Comparison of ENCODE assay signal across 10 mouse cellular contexts in genomic region chr9:121330065-121330464, GRCm38 (mm10). TPM values are rescaled to one million over a fixed set of nuclear protein-coding genes. Genes with fewer than 3 reads are reported as not detected.
A peak's percentile ranks its signal among the peaks of the same experiment; 100 is the strongest.
DNase-seq lines count a peak whose midpoint lies in the region; ATAC-seq and TF ChIP-seq lines count a peak whose summit lies in the region.
"Had no signal": no experiment of that assay in that cellular context is flagged by ENCODE, and none has a peak within 500 bp of the region (broad histone marks: within the 10 kb centered on the region; RNA-seq: fewer than 3 reads in every experiment).

No protein-coding gene starts in this region.

- 0 out of 2 replicates have a peak overlapping the region, but pooled peaks have one; percentile 3 for H3K27ac ChIP-seq in forebrain, embryonic 11.5 days (ENCODE audit: low read depth, low read length)
- H3K27ac ChIP-seq in forebrain, postnatal 0 days (ENCODE audit: low read depth, low read length) = no peak overlapping the region
- peak overlapping the region; percentile 97 for H3K27ac ChIP-seq in heart, embryonic 15.5 days
- peak overlapping the region; percentile 90; the same call in 1 of the 2 replicates for H3K27ac ChIP-seq in neural tube, embryonic 13.5 days (replicated peaks)
- no peak overlapping the region; the same call in 1 of the 2 replicates for H3K27ac ChIP-seq in neural tube, embryonic 15.5 days (replicated peaks)
- H3K27ac ChIP-seq in cerebellum, adult 2 months (ENCODE audit: insufficient read depth, low read length) = no peak overlapping the region

- no peaks in the 10 kb centered on the region for H3K9me3 ChIP-seq in forebrain, embryonic 11.5 days (ENCODE audit: control insufficient read depth, low read length)
- H3K9me3 ChIP-seq in forebrain, postnatal 0 days (ENCODE audit: low read length) = no peaks in the 10 kb centered on the region
- no peaks in the 10 kb centered on the region for H3K9me3 ChIP-seq in heart, embryonic 15.5 days (replicated peaks)
- no peaks in the 10 kb centered on the region for H3K9me3 ChIP-seq in neural tube, embryonic 13.5 days
- no peaks in the 10 kb centered on the region for H3K9me3 ChIP-seq in neural tube, embryonic 15.5 days (replicated peaks)

- DNase-seq in forebrain, embryonic 11.5 days (ENCODE audit: low spot score) = no peak
- DNase-seq in forebrain, postnatal 0 days = no peak
- no peak for DNase-seq in heart, adult 18-20 months
- DNase-seq in cerebellum, adult 2 months = no peak
- DNase-seq in spleen, postnatal 10 days (ENCODE audit: low spot score in 2 of 2) = no peak
- DNase-seq: adrenal gland, postnatal 25 days; lung, adult 2 months had no signal

- 89% methylated on average over 5 of the region's 5 CpGs for WGBS in forebrain, embryonic 11.5 days
- 92% methylated on average over 5 of the region's 5 CpGs for WGBS in forebrain, postnatal 0 days
- WGBS in heart, embryonic 15.5 days = 82% methylated on average over 5 of the region's 5 CpGs
- 88% methylated on average over 5 of the region's 5 CpGs for WGBS in neural tube, embryonic 13.5 days
- WGBS in neural tube, embryonic 15.5 days = 97% methylated on average over 5 of the region's 5 CpGs
- 95% methylated on average over 5 of the region's 5 CpGs for WGBS in cerebellum, adult 2 months

- H3K4me2 ChIP-seq in forebrain, embryonic 11.5 days (ENCODE audit: low read depth, low read length, severe bottlenecking) = no peak overlapping the region
- H3K4me2 ChIP-seq in forebrain, postnatal 0 days (ENCODE audit: low read depth) = no peak overlapping the region
- no peak overlapping the region for H3K4me2 ChIP-seq in heart, embryonic 15.5 days
- no peak overlapping the region for H3K4me2 ChIP-seq in neural tube, embryonic 13.5 days
- H3K4me2 ChIP-seq in neural tube, embryonic 15.5 days = no peak overlapping the region

- TF ChIP-seq POLR2A in cerebellum, adult 2 months (IDR thresholded peaks at IDR 0.05; ENCODE audit: borderline replicate concordance, insufficient read depth, low read length) = no peak

- H3K36me3 ChIP-seq in forebrain, embryonic 11.5 days (ENCODE audit: control insufficient read depth, insufficient read depth, low read length) = peaks cover 3% of the 10 kb centered on the region; the same call in 1 of the 2 replicates
- H3K36me3 ChIP-seq in forebrain, postnatal 0 days (ENCODE audit: insufficient read depth) = no peaks in the 10 kb centered on the region
- no peaks in the 10 kb centered on the region for H3K36me3 ChIP-seq in heart, embryonic 15.5 days
- H3K36me3 ChIP-seq in neural tube, embryonic 13.5 days = peaks cover 6% of the 10 kb centered on the region; the same call in 1 of the 2 replicates
- H3K36me3 ChIP-seq in neural tube, embryonic 15.5 days = peaks cover 3% of the 10 kb centered on the region; the same call in 1 of the 2 replicates

- ATAC-seq in forebrain, embryonic 11.5 days (replicated peaks; ENCODE audit: low FRiP score) = no peak
- ATAC-seq in forebrain, postnatal 0 days = no peak
- ATAC-seq in heart, embryonic 15.5 days (replicated peaks; ENCODE audit: insufficient number of reproducible peaks, insufficient read depth, low FRiP score, low read depth) = no peak
- ATAC-seq in neural tube, embryonic 13.5 days (ENCODE audit: low read depth) = no peak
- no peak for ATAC-seq in neural tube, embryonic 15.5 days (ENCODE audit: low FRiP score)

- H3K27me3 ChIP-seq in forebrain, embryonic 11.5 days (ENCODE audit: control insufficient read depth, insufficient read depth, low read length) = no peaks in the 10 kb centered on the region
- no peaks in the 10 kb centered on the region for H3K27me3 ChIP-seq in forebrain, postnatal 0 days (ENCODE audit: insufficient read depth, low read length)
- H3K27me3 ChIP-seq in heart, embryonic 15.5 days = no peaks in the 10 kb centered on the region
- no peaks in the 10 kb centered on the region for H3K27me3 ChIP-seq in neural tube, embryonic 13.5 days
- H3K27me3 ChIP-seq in neural tube, embryonic 15.5 days (replicated peaks) = no peaks in the 10 kb centered on the region
- no peaks in the 10 kb centered on the region for H3K27me3 ChIP-seq in cerebellum, adult 2 months (ENCODE audit: control insufficient read depth, insufficient read depth, low read length)

- H3K9ac ChIP-seq in forebrain, embryonic 11.5 days (ENCODE audit: low read length) = no peak overlapping the region
- no peak overlapping the region for H3K9ac ChIP-seq in forebrain, postnatal 0 days
- H3K9ac ChIP-seq in heart, embryonic 15.5 days = no peak overlapping the region
- no peak overlapping the region for H3K9ac ChIP-seq in neural tube, embryonic 13.5 days
- no peak overlapping the region for H3K9ac ChIP-seq in neural tube, embryonic 15.5 days (replicated peaks)

- no peak overlapping the region for H3K4me3 ChIP-seq in forebrain, embryonic 11.5 days (ENCODE audit: low read depth, low read length)
- no peak overlapping the region for H3K4me3 ChIP-seq in forebrain, postnatal 0 days (ENCODE audit: low read depth, low read length)
- no peak overlapping the region for H3K4me3 ChIP-seq in heart, embryonic 15.5 days
- no peak overlapping the region for H3K4me3 ChIP-seq in neural tube, embryonic 13.5 days
- no peak overlapping the region for H3K4me3 ChIP-seq in neural tube, embryonic 15.5 days (replicated peaks)
- H3K4me3 ChIP-seq in cerebellum, adult 2 months (replicated peaks; ENCODE audit: insufficient read depth, low read depth, low read length) = no peak overlapping the region

- no peak for TF ChIP-seq CTCF in forebrain, postnatal 0 days (IDR thresholded peaks at IDR 0.05; ENCODE audit: low read depth)
- TF ChIP-seq CTCF in cerebellum, adult 2 months (IDR thresholded peaks at IDR 0.05; ENCODE audit: borderline replicate concordance, insufficient read depth, low read depth, low read length) = no peak

- peaks cover 23% of the 10 kb centered on the region for H3K4me1 ChIP-seq in forebrain, embryonic 11.5 days (replicated peaks; ENCODE audit: control insufficient read depth, insufficient read depth, low read length)
- H3K4me1 ChIP-seq in forebrain, postnatal 0 days (ENCODE audit: insufficient read depth) = peaks cover 28% of the 10 kb centered on the region
- peaks cover 66% of the 10 kb centered on the region for H3K4me1 ChIP-seq in heart, embryonic 15.5 days (replicated peaks)
- peaks cover 60% of the 10 kb centered on the region for H3K4me1 ChIP-seq in neural tube, embryonic 13.5 days (replicated peaks)
- H3K4me1 ChIP-seq in neural tube, embryonic 15.5 days = peaks cover 49% of the 10 kb centered on the region
- H3K4me1 ChIP-seq in cerebellum, adult 2 months (ENCODE audit: control insufficient read depth, insufficient read depth, low read length) = peaks cover 15% of the 10 kb centered on the region

RNA-seq across cellular contexts. Expression of gene Trak1, which starts 32.8 kb away (rescaled TPM):
- polyA plus RNA-seq in forebrain, embryonic 11.5 days (2014; fragmentation: Nextera tagmentation; extraction: Ambion mirVana) = 33.5 and 36.4 TPM in 2 replicates
- 115 and 116 TPM in 2 replicates for total RNA-seq in forebrain, postnatal 0 days (2014; rRNA removed)
- 46.2 and 61.8 TPM in 2 replicates for polyA plus RNA-seq in forebrain, postnatal 0 days (2015; fragmentation: Nextera tagmentation; extraction: Ambion mirVana)
- polyA plus RNA-seq in heart, embryonic 15.5 days (2015; fragmentation: Nextera tagmentation; extraction: Ambion mirVana) = 37.0 and 46.4 TPM in 2 replicates
- total RNA-seq in heart, adult 18-20 months (2021) = 100 to 1,000 TPM; 294 to 298 TPM
- 43.4 and 44.3 TPM in 2 replicates for polyA plus RNA-seq in neural tube, embryonic 13.5 days (2015; fragmentation: Nextera tagmentation; extraction: Ambion mirVana)
- 50.9 and 52.9 TPM in 2 replicates for polyA plus RNA-seq in neural tube, embryonic 15.5 days (2015; fragmentation: Nextera tagmentation; extraction: Ambion mirVana)
- polyA plus RNA-seq in cerebellum, adult 2 months (2012; rRNA removed) = 103 TPM in 2 replicates

RNA-seq across cellular contexts. Expression of gene Ulk4, which starts 53.1 kb away (rescaled TPM):
- 144 and 163 TPM in 2 replicates for polyA plus RNA-seq in forebrain, embryonic 11.5 days (2014; fragmentation: Nextera tagmentation; extraction: Ambion mirVana)
- 5.5 and 13.3 TPM in 2 replicates for total RNA-seq in forebrain, postnatal 0 days (2014; rRNA removed)
- 104 and 105 TPM in 2 replicates for polyA plus RNA-seq in forebrain, postnatal 0 days (2015; fragmentation: Nextera tagmentation; extraction: Ambion mirVana)
- polyA plus RNA-seq in heart, embryonic 15.5 days (2015; fragmentation: Nextera tagmentation; extraction: Ambion mirVana) = 89.3 and 95.4 TPM in 2 replicates
- under 1 TPM; 0.22 to 0.46 TPM for total RNA-seq in heart, adult 18-20 months (2021)
- 115 and 160 TPM in 2 replicates for polyA plus RNA-seq in neural tube, embryonic 13.5 days (2015; fragmentation: Nextera tagmentation; extraction: Ambion mirVana)
- 62.5 and 71.2 TPM in 2 replicates for polyA plus RNA-seq in neural tube, embryonic 15.5 days (2015; fragmentation: Nextera tagmentation; extraction: Ambion mirVana)
- polyA plus RNA-seq in cerebellum, adult 2 months (2012; rRNA removed) = 2.1 and 2.5 TPM in 2 replicates

Comparison
In these comparisons a context has a peak if more than half of its experiments do, and no peak if none do; other contexts are left out.
1. H3K27ac ChIP-seq: peak in forebrain, embryonic 11.5 days (single experiment), heart, embryonic 15.5 days (single experiment) and neural tube, embryonic 13.5 days (single experiment); none in forebrain, postnatal 0 days (single experiment), neural tube, embryonic 15.5 days (single experiment) and cerebellum, adult 2 months (single experiment).
2. RNA of gene Ulk4, which starts 53.1 kb away (polyA plus RNA-seq): 144 to 163 TPM in forebrain, embryonic 11.5 days, 115 to 160 TPM in neural tube, embryonic 13.5 days, 104 to 105 TPM in forebrain, postnatal 0 days, 89.3 to 95.4 TPM in heart, embryonic 15.5 days and 62.5 to 71.2 TPM in neural tube, embryonic 15.5 days; 2.1 to 2.5 TPM in cerebellum, adult 2 months; every median in the first group is over 10 times any median in the second.